Comparison of ENCODE assay signal across 7 mouse cellular contexts in genomic region chr7:109614939-109615338, GRCm38 (mm10).
DNase-seq lines count a peak whose midpoint lies in the region; ATAC-seq and TF ChIP-seq lines count a peak whose summit lies in the region.

No protein-coding gene starts in this region.

- H3K9ac ChIP-seq in forebrain, postnatal 0 days: no peak overlapping the region
- H3K9ac ChIP-seq in intestine, embryonic 14.5 days (ENCODE audit: low read length): no peak overlapping the region

- no peak for ATAC-seq in forebrain, postnatal 0 days
- ATAC-seq in intestine, embryonic 14.5 days (replicated peaks; ENCODE audit: low FRiP score, low TSS enrichment, low read depth): no peak
- ATAC-seq in frontal cortex, adult (ENCODE audit: low TSS enrichment): no peak

- no peaks in the 10 kb centered on the region for H3K27me3 ChIP-seq in forebrain, postnatal 0 days (ENCODE audit: insufficient read depth, low read length)
- no peaks in the 10 kb centered on the region for H3K27me3 ChIP-seq in intestine, embryonic 14.5 days (replicated peaks; ENCODE audit: control insufficient read depth, insufficient read depth, low read length)

- H3K4me2 ChIP-seq in forebrain, postnatal 0 days (ENCODE audit: low read depth): peak overlapping the region; percentile 79; the same call in 1 of the 2 replicates
- peak overlapping the region; percentile 59 for H3K4me2 ChIP-seq in intestine, embryonic 14.5 days (ENCODE audit: low read length)

- no peaks in the 10 kb centered on the region for H3K9me3 ChIP-seq in forebrain, postnatal 0 days (ENCODE audit: low read length)
- no peaks in the 10 kb centered on the region for H3K9me3 ChIP-seq in intestine, embryonic 14.5 days (ENCODE audit: control insufficient read depth, low read length)

- H3K36me3 ChIP-seq in forebrain, postnatal 0 days (ENCODE audit: insufficient read depth): no peaks in the 10 kb centered on the region
- H3K36me3 ChIP-seq in intestine, embryonic 14.5 days (ENCODE audit: control insufficient read depth, insufficient read depth, low read length): 0 out of 2 replicates have a peak, but pooled peaks cover 3% of the 10 kb centered on the region

- peaks cover 22% of the 10 kb centered on the region for H3K4me1 ChIP-seq in lung, adult 2 months (ENCODE audit: control insufficient read depth, insufficient read depth, low read length)
- peaks cover 12% of the 10 kb centered on the region; the same call in 1 of the 2 replicates for H3K4me1 ChIP-seq in forebrain, postnatal 0 days (ENCODE audit: insufficient read depth)
- H3K4me1 ChIP-seq in intestine, embryonic 14.5 days (replicated peaks; ENCODE audit: control insufficient read depth, insufficient read depth, low read length): peaks cover 37% of the 10 kb centered on the region

- DNase-seq in lung, adult 2 months: no peak
- no peak for DNase-seq in lung, postnatal 10 days
- DNase-seq in forebrain, postnatal 0 days: no peak
- DNase-seq in intestine, embryonic 14.5 days (ENCODE audit: low spot score): no peak
- peak; percentile 66 for DNase-seq in retina, postnatal 1 day
- DNase-seq in cerebellum, adult 11-12 months: no peak

- TF ChIP-seq CTCF in lung, adult 2 months (IDR thresholded peaks at IDR 0.05; ENCODE audit: insufficient read depth, low read length): no peak
- TF ChIP-seq CTCF in forebrain, postnatal 0 days (IDR thresholded peaks at IDR 0.05; ENCODE audit: low read depth): no peak

- H3K4me3 ChIP-seq in lung, adult 2 months (replicated peaks; ENCODE audit: extremely low read depth, low read depth, low read length): peak overlapping the region; percentile 79
- no peak overlapping the region for H3K4me3 ChIP-seq in forebrain, postnatal 0 days (ENCODE audit: low read depth, low read length)
- peak overlapping the region; percentile 34 for H3K4me3 ChIP-seq in intestine, embryonic 14.5 days (ENCODE audit: low read depth, low read length)

- no peak overlapping the region for H3K27ac ChIP-seq in forebrain, postnatal 0 days (ENCODE audit: low read depth, low read length)
- H3K27ac ChIP-seq in intestine, embryonic 14.5 days (ENCODE audit: low read depth): peak overlapping the region; percentile 91; the same call in 1 of the 2 replicates

- 14% methylated on average over 4 of the region's 4 CpGs for WGBS in lung, adult 2 months
- 9% methylated on average over 4 of the region's 4 CpGs for WGBS in forebrain, postnatal 0 days
- WGBS in intestine, embryonic 14.5 days: 46% methylated on average over 4 of the region's 4 CpGs

- TF ChIP-seq POLR2A in lung, adult 2 months (IDR thresholded peaks at IDR 0.05; ENCODE audit: borderline replicate concordance, extremely low read depth, low read depth, low read length): no peak
